Mouse (Mus musculus) bone marrow macrophage, adult 2 months (primary cell): ENCODE results near the gene Mbl2. TPM values are rescaled to one million over a fixed set of nuclear protein-coding genes. Genes with fewer than 3 reads are reported as not detected.
"Not testable (repeated sequence)": the region's sequence is repeated elsewhere in the genome, so short reads cannot be mapped to it uniquely, and the experiment has no call there.

Source experiments
- H3K27ac ChIP-seq: 2 replicates; pipeline ENCODE4 v1.5.1; 2012; ENCODE audit warnings: low read depth, low read length; ENCODE audit not compliant: insufficient read depth
- H3K4me1 ChIP-seq: 2 replicates; pipeline ENCODE4 v1.6.1; 2012; ENCODE audit warnings: low read length; ENCODE audit not compliant: control insufficient read depth, insufficient read depth
- H3K4me3 ChIP-seq: 2 replicates; pipeline ENCODE4 v1.5.1; 2012; ENCODE audit warnings: mild to moderate bottlenecking, low read length, moderate library complexity; ENCODE audit not compliant: insufficient read depth
- CTCF ChIP-seq: IDR thresholded peaks from 2 replicates; pipeline ENCODE4 v1.5.1; 2012; ENCODE audit warnings: low read depth, mild to moderate bottlenecking, low read length, moderate library complexity
- POLR2A ChIP-seq: IDR thresholded peaks from 2 replicates; pipeline ENCODE4 v1.6.1; 2012; ENCODE audit warnings: mild to moderate bottlenecking, low read depth, low read length, borderline replicate concordance
- polyA plus RNA-seq: library from polyadenylated mRNA; stranded (reverse); fragments of >200 nt; gene quantifications from 2 replicates; pipeline ENCODE4 v1.2.4, GENCODE M21; 2012; ENCODE audit not compliant: missing spikeins, insufficient read depth, insufficient read length

Mbl2 gene
- polyA plus RNA-seq, 1 experiment: not detected

GRCm38 (mm10) chr19:30216186-30216585 is 16.6 kb upstream of the Mbl2 start:
- Histone ChIP-seq H3K4me3 (no peak overlapping the region), H3K4me1 (no peaks in the 10 kb centered on the region), H3K27ac (no peak overlapping the region)
- no peak for TF ChIP-seq CTCF
- TF ChIP-seq POLR2A: no peak

GRCm38 (mm10) chr19:30217335-30217734 is 15.4 kb upstream of the Mbl2 start:
- Histone ChIP-seq H3K4me1 (no peaks in the 10 kb centered on the region), H3K27ac (no peak overlapping the region), H3K4me3 (no peak overlapping the region)
- TF ChIP-seq POLR2A (no peak), CTCF (no peak)

DNA sequence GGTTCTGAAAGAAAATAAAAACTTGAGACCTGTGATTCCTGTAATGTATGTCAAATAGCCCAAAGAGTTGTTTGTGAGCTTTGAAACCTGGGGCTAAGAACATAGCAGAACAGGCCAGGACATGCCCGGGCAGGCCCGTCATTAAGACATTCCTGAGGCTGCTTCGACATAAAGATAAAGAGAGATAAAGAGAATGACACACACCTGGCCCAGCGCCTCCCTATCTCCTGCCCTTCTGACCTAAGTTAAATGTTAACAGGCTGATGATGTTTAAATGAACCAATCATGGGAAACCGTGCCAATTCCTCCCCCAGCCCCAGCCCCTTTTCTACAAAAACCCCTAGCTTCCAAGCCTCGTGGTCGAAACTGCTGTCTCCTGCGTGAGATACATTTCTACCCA is 10.1 kb upstream of the Mbl2 start:
- not testable (repeated sequence) for H3K27ac ChIP-seq, H3K4me3 ChIP-seq, H3K4me1 ChIP-seq

DNA sequence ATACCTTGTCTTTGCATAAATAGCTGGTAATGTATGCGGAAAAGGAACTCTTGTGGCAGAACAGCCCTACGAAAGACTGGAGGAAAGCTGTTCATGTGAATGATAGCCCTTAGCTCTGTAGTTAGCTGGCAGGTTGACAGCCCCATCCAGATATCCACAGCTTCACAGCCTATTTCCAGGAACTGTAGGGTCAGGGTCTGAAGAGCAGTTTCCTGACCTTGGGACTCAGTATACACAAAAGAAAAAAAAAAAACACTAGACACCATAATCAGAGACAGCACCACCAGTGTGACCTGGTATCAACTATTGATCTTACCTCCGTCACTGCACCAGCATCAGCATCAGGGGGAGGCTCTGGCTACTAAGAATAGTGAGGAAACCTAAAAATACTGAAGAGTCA is 3.3 kb upstream of the Mbl2 start:
- H3K4me3 ChIP-seq: no peak overlapping the region
- H3K27ac ChIP-seq: no peak overlapping the region
- TF ChIP-seq CTCF (no peak), POLR2A (no peak)
- no peaks in the 10 kb centered on the region for H3K4me1 ChIP-seq

- Histone ChIP-seq H3K4me3 (no peak overlapping the region), H3K27ac (no peak overlapping the region), H3K4me1 (no peaks in the 10 kb centered on the region)
- TF ChIP-seq CTCF (no peak), POLR2A (no peak)
Measured at GRCm38 (mm10) chr19:30234416-30234815, 1.7 kb downstream of the Mbl2 start.

DNA sequence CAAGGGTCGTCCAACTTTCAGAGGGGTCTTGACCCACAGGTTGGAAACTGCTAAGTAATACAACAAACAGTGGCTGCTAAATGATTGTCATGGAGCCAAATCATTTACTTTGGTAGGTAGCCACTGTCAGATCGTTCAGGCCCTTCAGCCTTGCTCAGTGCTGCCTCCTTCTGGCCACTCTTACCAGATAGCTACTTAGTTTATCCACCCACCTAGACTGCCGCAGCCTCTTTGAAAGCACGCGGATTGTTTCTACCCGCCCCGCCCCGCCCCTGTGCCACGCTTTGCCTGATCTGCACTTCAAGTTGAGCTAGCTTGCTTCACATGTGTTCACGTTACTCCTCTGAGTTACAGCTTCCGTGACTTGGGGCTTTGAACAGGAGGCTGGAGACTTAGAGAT is 14.6 kb downstream of the Mbl2 start:
- TF ChIP-seq POLR2A: no peak
- TF ChIP-seq CTCF: peak; percentile 51; the same call in 1 of the 2 replicates
- H3K4me3 ChIP-seq: no peak overlapping the region
- no peaks in the 10 kb centered on the region for H3K4me1 ChIP-seq
- H3K27ac ChIP-seq: no peak overlapping the region

GRCm38 (mm10) chr19:30248822-30249221 is 16.1 kb downstream of the Mbl2 start:
- Histone ChIP-seq H3K4me3 (no peak overlapping the region), H3K4me1 (no peaks in the 10 kb centered on the region), H3K27ac (no peak overlapping the region)
- TF ChIP-seq POLR2A: no peak
- TF ChIP-seq CTCF: peak; percentile 62

- H3K4me1 ChIP-seq: no peaks in the 10 kb centered on the region
- H3K4me3 ChIP-seq: no peak overlapping the region
- no peak for TF ChIP-seq POLR2A
- TF ChIP-seq CTCF: no peak
- no peak overlapping the region for H3K27ac ChIP-seq
Measured at GRCm38 (mm10) chr19:30252253-30252652, 19.5 kb downstream of the Mbl2 start.

- H3K4me3 ChIP-seq: no peak overlapping the region
- no peaks in the 10 kb centered on the region for H3K4me1 ChIP-seq
- H3K27ac ChIP-seq: no peak overlapping the region
Measured at GRCm38 (mm10) chr19:30256339-30256738, 23.6 kb downstream of the Mbl2 start.

GRCm38 (mm10) chr19:30281125-30281524 is 48.4 kb downstream of the Mbl2 start:
- Histone ChIP-seq H3K27ac (no peak overlapping the region), H3K4me3 (no peak overlapping the region), H3K4me1 (no peaks in the 10 kb centered on the region)
- no peak for TF ChIP-seq CTCF
- no peak for TF ChIP-seq POLR2A

More at GRCm38 (mm10) chr19:30256339-30256738, 23.6 kb downstream of the Mbl2 start:
- TF ChIP-seq CTCF: no peak

DNA sequence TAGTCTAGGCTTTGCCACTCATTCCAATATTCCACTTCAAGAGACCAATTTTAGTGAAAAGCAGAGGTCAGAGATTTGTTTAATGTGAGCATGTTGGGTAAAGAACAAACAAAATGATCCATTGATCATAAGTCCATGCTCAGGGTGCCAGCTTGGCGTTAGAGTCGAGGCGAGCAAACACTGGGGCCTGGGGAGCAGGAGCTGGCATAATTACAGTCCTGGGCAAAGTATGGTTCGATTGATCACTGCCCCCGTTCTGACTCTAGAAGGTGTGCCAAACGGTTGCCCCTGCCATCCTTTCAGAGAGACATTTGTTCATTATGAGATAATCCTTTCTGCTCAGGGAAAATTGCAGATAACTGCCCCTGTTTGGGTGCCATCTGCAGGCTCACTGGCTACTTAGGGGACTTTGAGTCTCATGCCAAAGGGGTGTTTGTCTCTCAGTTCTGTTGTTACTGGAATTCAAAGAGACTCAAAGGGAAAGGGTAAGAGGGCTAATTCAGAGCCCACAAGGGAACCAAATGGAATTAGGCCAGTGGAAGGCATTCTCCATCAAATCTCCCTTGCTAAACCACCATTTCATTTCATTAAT is 55.3 kb downstream of the Mbl2 start:
- Histone ChIP-seq H3K27ac (no peak overlapping the region), H3K4me3 (no peak overlapping the region), H3K4me1 (no peaks in the 10 kb centered on the region)
- TF ChIP-seq CTCF (no peak), POLR2A (no peak)

Other genes starting within 250 kb of the Mbl2 start
- gene Trpd52l3, start 229.2 kb upstream of the Mbl2 start, polyA plus RNA-seq: not detected in 2 replicates
- 95.4 and 103 TPM in 2 replicates for gene Uhrf2, start 202.4 kb upstream of the Mbl2 start, polyA plus RNA-seq
- gene Gldc, start 57.5 kb upstream of the Mbl2 start, polyA plus RNA-seq: not detected in 2 replicates